In the genomic region with DNA sequence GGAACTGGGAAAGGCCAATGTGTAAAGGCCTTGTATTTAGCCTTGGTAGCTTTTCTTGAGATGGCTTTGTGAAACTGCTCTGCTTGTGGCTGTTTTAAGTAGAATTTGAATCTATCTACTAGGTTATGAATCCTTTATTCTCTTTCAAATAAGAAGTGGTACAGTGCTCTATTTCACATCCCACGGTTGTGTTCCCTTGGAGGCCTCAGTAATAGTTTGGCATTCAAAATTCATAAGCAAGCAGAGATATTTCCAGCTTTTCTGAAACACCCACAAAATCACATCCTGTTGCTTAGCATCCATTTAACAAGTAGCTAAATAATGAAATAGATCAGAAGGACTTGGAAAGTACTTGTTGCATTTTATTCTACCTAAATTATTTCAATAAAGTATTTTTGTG, we compare ENCODE assay signal across 17 mouse cellular contexts.
"Had no signal": no experiment of that assay in that cellular context is flagged by ENCODE, and none has a peak within 500 bp of the region (broad histone marks: within the 10 kb centered on the region; RNA-seq: fewer than 3 reads in every experiment).

No protein-coding gene starts in this region.

- H3K27ac ChIP-seq: limb, embryonic 12.5 days; limb, embryonic 15.5 days; liver, embryonic 14.5 days; macrophage; midbrain, embryonic 12.5 days; midbrain, embryonic 15.5 days; neural tube, embryonic 12.5 days; neural tube, embryonic 15.5 days had no signal

- DNase-seq: kidney, adult 18-20 months; kidney, adult 9 months; kidney, postnatal 14 days; kidney, postnatal 4 days; left cerebral cortex, postnatal 4 days; liver, postnatal 0 days; lung, embryonic 14.5 days; thymus, adult 18-20 months; thymus, postnatal 36 days had no signal

- H3K4me3 ChIP-seq: limb, embryonic 12.5 days; limb, embryonic 15.5 days; midbrain, embryonic 12.5 days; midbrain, embryonic 15.5 days; neural tube, embryonic 12.5 days; neural tube, embryonic 15.5 days had no signal
